Mouse (Mus musculus): ENCODE results near the gene Cenpj. TPM values are rescaled to one million over a fixed set of nuclear protein-coding genes. Genes with fewer than 3 reads are reported as not detected.

Gene Cenpj
- polyA plus RNA-seq, 1 experiment, result 6.3 TPM

DNA sequence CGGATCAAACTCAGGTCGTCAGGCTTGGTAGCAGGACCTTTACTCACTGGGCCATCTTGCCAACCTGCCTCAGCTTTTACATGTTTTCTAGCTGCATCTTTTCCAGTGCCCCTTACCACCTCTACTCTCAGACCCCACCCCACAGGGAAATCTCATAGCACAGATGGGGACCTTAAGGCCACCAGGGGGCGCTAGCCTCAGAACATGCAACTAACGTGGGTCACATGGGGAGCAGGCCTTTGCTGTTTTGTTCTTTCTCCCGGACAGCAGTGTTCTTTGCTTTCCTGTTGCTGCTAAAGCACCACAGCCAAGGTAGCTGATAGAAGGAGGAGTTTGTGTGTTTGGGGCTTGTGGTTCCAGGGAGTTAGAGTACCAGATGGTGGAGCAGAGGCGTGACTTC, 23.5 kb upstream of the Cenpj start:
- TF ChIP-seq CTCF (IDR thresholded peaks at IDR 0.05; ENCODE audit: borderline replicate concordance, control insufficient read depth, extremely low read depth, insufficient read depth, low read length, poor library complexity) (peak; percentile 89; the same call in 1 of the 2 replicates), POLR2A (IDR thresholded peaks at IDR 0.05; ENCODE audit: control insufficient read depth, extremely low read depth, insufficient read depth, low read length, poor library complexity) (no peak)
- no peak overlapping the region for H3K4me3 ChIP-seq (ENCODE audit: control insufficient read depth, insufficient read depth, low read length)
- no peak overlapping the region for H3K27ac ChIP-seq (ENCODE audit: control insufficient read depth, insufficient read depth, low read length)
- DNase-seq, result peak; percentile 72
- WGBS, result 62% methylated on average over 6 of the region's 6 CpGs
- H3K27me3 ChIP-seq (ENCODE audit: control insufficient read depth, insufficient read depth, low read length), result no peaks in the 10 kb centered on the region
- H3K36me3 ChIP-seq (ENCODE audit: control insufficient read depth, insufficient read depth, low read length), result peaks cover 36% of the 10 kb centered on the region
- H3K4me1 ChIP-seq (replicated peaks; ENCODE audit: control insufficient read depth, insufficient read depth, low read length), result no peaks in the 10 kb centered on the region

DNA sequence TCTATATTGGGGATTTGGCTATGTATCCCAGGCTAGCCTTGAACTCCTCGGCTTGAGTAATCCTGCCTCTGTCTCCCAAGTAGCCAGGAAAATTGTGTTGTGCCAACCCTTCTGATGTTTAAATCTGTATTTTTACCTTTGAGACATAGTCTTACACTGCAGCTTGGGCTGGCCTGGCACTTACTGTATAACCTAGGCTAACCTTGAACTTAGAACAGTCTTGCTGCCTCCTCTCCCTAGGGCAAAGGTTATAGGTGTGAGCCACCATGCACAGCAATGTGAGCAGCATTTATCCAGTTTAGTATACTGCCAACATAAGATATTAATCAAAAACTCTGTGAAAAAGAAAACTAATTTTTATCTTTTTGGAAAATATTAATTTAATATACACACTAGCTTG, 19.6 kb upstream of the Cenpj start:
- Histone ChIP-seq H3K4me1 (replicated peaks; ENCODE audit: control insufficient read depth, insufficient read depth, low read length) (no peaks in the 10 kb centered on the region), H3K4me3 (ENCODE audit: control insufficient read depth, insufficient read depth, low read length) (no peak overlapping the region), H3K36me3 (ENCODE audit: control insufficient read depth, insufficient read depth, low read length) (peaks cover 56% of the 10 kb centered on the region), H3K27ac (ENCODE audit: control insufficient read depth, insufficient read depth, low read length) (no peak overlapping the region), H3K27me3 (ENCODE audit: control insufficient read depth, insufficient read depth, low read length) (no peaks in the 10 kb centered on the region)
- 100% methylated on average over 1 of the region's 1 CpGs for WGBS
- no peak for TF ChIP-seq CTCF (IDR thresholded peaks at IDR 0.05; ENCODE audit: borderline replicate concordance, control insufficient read depth, extremely low read depth, insufficient read depth, low read length, poor library complexity)
- DNase-seq, result no peak

DNA sequence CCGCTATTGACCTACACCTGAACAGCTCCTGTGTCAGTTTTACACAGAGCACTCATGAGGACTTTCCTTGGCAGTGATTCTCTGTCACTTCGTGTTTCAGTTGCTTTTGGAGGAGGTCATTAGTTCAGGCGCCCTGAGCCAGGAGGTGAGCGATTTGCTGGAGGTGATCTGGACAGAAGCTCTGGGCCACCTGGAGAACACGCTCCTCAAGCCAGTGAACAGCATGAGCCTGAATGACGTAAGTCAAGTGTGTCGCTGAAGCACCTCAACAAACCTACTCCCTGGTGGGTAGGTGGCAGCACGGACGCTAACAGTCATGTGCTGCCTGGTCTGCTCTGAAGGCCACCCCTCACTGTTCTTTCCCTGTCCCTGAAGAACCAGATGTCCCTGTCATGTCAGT, 17.0 kb upstream of the Cenpj start:
- 97% methylated on average over 9 of the region's 9 CpGs for WGBS
- Histone ChIP-seq H3K4me1 (replicated peaks; ENCODE audit: control insufficient read depth, insufficient read depth, low read length) (no peaks in the 10 kb centered on the region), H3K4me3 (ENCODE audit: control insufficient read depth, insufficient read depth, low read length) (no peak overlapping the region), H3K36me3 (ENCODE audit: control insufficient read depth, insufficient read depth, low read length) (peaks cover 61% of the 10 kb centered on the region), H3K27ac (ENCODE audit: control insufficient read depth, insufficient read depth, low read length) (no peak overlapping the region), H3K27me3 (ENCODE audit: control insufficient read depth, insufficient read depth, low read length) (no peaks in the 10 kb centered on the region)
- TF ChIP-seq POLR2A (IDR thresholded peaks at IDR 0.05; ENCODE audit: control insufficient read depth, extremely low read depth, insufficient read depth, low read length, poor library complexity), result no peak
- no peak for TF ChIP-seq CTCF (IDR thresholded peaks at IDR 0.05; ENCODE audit: borderline replicate concordance, control insufficient read depth, extremely low read depth, insufficient read depth, low read length, poor library complexity)
- DNase-seq, result no peak

DNA sequence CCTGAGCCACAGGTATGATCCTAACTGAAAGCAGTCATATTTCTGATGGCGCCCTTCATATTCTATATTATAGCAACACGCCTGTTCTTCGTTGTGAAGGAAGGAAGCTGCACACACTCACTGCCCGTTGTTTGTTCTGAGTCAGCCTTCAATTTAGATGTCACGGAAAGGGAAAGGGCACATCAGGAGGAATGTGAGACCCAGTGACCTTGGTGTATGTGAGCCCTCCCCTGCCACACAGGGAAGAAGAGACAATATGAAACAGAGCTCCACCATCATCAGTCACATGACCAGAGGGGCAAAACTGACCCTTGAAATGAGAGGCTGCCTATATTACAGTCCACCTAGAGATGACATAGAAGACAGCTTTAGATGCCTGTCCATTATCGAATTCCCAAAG, 7.1 kb upstream of the Cenpj start:
- TF ChIP-seq CTCF (IDR thresholded peaks at IDR 0.05; ENCODE audit: borderline replicate concordance, control insufficient read depth, extremely low read depth, insufficient read depth, low read length, poor library complexity) (no peak), POLR2A (IDR thresholded peaks at IDR 0.05; ENCODE audit: control insufficient read depth, extremely low read depth, insufficient read depth, low read length, poor library complexity) (no peak)
- H3K27ac ChIP-seq (ENCODE audit: control insufficient read depth, insufficient read depth, low read length), result no peak overlapping the region
- no peak overlapping the region for H3K4me3 ChIP-seq (ENCODE audit: control insufficient read depth, insufficient read depth, low read length)
- 96% methylated on average over 6 of the region's 6 CpGs for WGBS
- peaks cover 4% of the 10 kb centered on the region for H3K36me3 ChIP-seq (ENCODE audit: control insufficient read depth, insufficient read depth, low read length)
- H3K4me1 ChIP-seq (replicated peaks; ENCODE audit: control insufficient read depth, insufficient read depth, low read length), result no peaks in the 10 kb centered on the region
- H3K27me3 ChIP-seq (ENCODE audit: control insufficient read depth, insufficient read depth, low read length), result no peaks in the 10 kb centered on the region
- no peak for DNase-seq

DNA sequence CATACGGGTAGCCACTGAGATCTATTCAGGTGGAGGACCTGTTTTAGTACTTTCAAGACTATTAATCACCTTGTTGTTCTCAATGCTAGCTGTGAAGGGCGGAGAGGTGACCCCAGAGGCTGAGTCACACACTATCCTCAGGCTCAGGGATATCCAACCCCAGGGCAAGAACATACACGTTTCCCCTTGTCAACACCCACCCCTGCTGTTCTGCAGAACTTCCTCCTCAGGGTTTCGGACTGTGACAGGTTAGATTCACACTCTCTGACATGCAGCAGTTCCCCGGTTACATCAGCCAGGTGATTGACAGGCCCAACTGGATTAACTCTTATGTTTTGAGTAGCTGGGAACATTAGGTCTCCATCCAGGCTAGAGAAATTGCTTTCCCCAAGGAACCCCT, 5.9 kb upstream of the Cenpj start:
- WGBS, result 77% methylated on average over 5 of the region's 5 CpGs

GRCm38 (mm10) chr14:56579011-56579410, 3.8 kb upstream of the Cenpj start:
- Histone ChIP-seq H3K4me1 (replicated peaks; ENCODE audit: control insufficient read depth, insufficient read depth, low read length) (peaks cover 6% of the 10 kb centered on the region), H3K27me3 (ENCODE audit: control insufficient read depth, insufficient read depth, low read length) (no peaks in the 10 kb centered on the region), H3K4me3 (ENCODE audit: control insufficient read depth, insufficient read depth, low read length) (no peak overlapping the region), H3K36me3 (ENCODE audit: control insufficient read depth, insufficient read depth, low read length) (no peaks in the 10 kb centered on the region), H3K27ac (ENCODE audit: control insufficient read depth, insufficient read depth, low read length) (no peak overlapping the region)
- 95% methylated on average over 8 of the region's 8 CpGs for WGBS
- no peak for DNase-seq
- TF ChIP-seq POLR2A (IDR thresholded peaks at IDR 0.05; ENCODE audit: control insufficient read depth, extremely low read depth, insufficient read depth, low read length, poor library complexity) (no peak), CTCF (IDR thresholded peaks at IDR 0.05; ENCODE audit: borderline replicate concordance, control insufficient read depth, extremely low read depth, insufficient read depth, low read length, poor library complexity) (no peak)

More for the DNA sequence above, 5.9 kb upstream of the Cenpj start:
- no peak for TF ChIP-seq POLR2A (IDR thresholded peaks at IDR 0.05; ENCODE audit: control insufficient read depth, extremely low read depth, insufficient read depth, low read length, poor library complexity)
- no peak for TF ChIP-seq CTCF (IDR thresholded peaks at IDR 0.05; ENCODE audit: borderline replicate concordance, control insufficient read depth, extremely low read depth, insufficient read depth, low read length, poor library complexity)
- Histone ChIP-seq H3K4me1 (replicated peaks; ENCODE audit: control insufficient read depth, insufficient read depth, low read length) (peaks cover 4% of the 10 kb centered on the region), H3K36me3 (ENCODE audit: control insufficient read depth, insufficient read depth, low read length) (peaks cover 4% of the 10 kb centered on the region), H3K4me3 (ENCODE audit: control insufficient read depth, insufficient read depth, low read length) (no peak overlapping the region), H3K27me3 (ENCODE audit: control insufficient read depth, insufficient read depth, low read length) (no peaks in the 10 kb centered on the region), H3K27ac (ENCODE audit: control insufficient read depth, insufficient read depth, low read length) (no peak overlapping the region)
- DNase-seq, result no peak
